Mouse (Mus musculus) kidney, postnatal 0 days (tissue): Measurements from ENCODE around the gene Myo7a. TPM values are rescaled to one million over a fixed set of nuclear protein-coding genes. Genes with fewer than 3 reads are reported as not detected.

Source experiments
- ATAC-seq: fragments of 200-750 bp; cut with Nextera tagmentation; replicated peaks from 2 replicates; pipeline ENCODE4 v1.8.0; 2017; ENCODE audit warnings: low read depth, moderate number of reproducible peaks, moderate TSS enrichment, moderate library complexity; ENCODE audit not compliant: low FRiP score
- DNase-seq: peaks from one replicate; pipeline ENCODE4 v3.0.0-alpha.2; 2016; ENCODE audit warnings: low spot score
- H3K27ac ChIP-seq: fragments of 300-500 bp; sonication (generic); 2 replicates; pipeline ENCODE4 v1.5.1; 2014; ENCODE audit warnings: mild to moderate bottlenecking
- H3K27me3 ChIP-seq: fragments of 300-500 bp; sonication (generic); 2 replicates; pipeline ENCODE4 v1.6.1; 2014; ENCODE audit warnings: low read length, mixed read lengths; ENCODE audit not compliant: insufficient read depth
- H3K36me3 ChIP-seq: fragments of 300-500 bp; sonication (generic); 2 replicates; pipeline ENCODE4 v1.6.1; 2014; ENCODE audit warnings: low read length, mixed read lengths; ENCODE audit not compliant: insufficient read depth
- H3K4me1 ChIP-seq: fragments of 300-500 bp; sonication (generic); replicated peaks from 2 replicates; pipeline ENCODE4 v1.6.1; 2014; ENCODE audit warnings: antibody characterized with exemption, low read length, mixed read lengths; ENCODE audit not compliant: insufficient read depth
- H3K4me2 ChIP-seq: fragments of 300-500 bp; sonication (generic); 2 replicates; pipeline ENCODE4 v1.6.1; 2014; ENCODE audit warnings: mild to moderate bottlenecking, low read length, moderate library complexity, mixed read lengths
- H3K4me3 ChIP-seq: fragments of 300-500 bp; sonication (generic); replicated peaks from 2 replicates; pipeline ENCODE4 v1.5.1; 2014; ENCODE audit warnings: low read depth, low read length
- H3K9ac ChIP-seq: fragments of 300-500 bp; sonication (generic); 2 replicates; pipeline ENCODE4 v1.6.1; 2014; ENCODE audit warnings: low read depth, low read length
- H3K9me3 ChIP-seq: fragments of 300-500 bp; sonication (generic); replicated peaks from 2 replicates; pipeline ENCODE4 v1.6.1; 2016; ENCODE audit warnings: low read length, inconsistent platforms, mixed read lengths
- CTCF ChIP-seq: IDR thresholded peaks from 2 replicates; pipeline ENCODE4 v1.5.1; 2016; ENCODE audit warnings: antibody characterized with exemption, low read depth, mild to moderate bottlenecking, moderate library complexity
- WGBS: fragments of 180-500 bp; shearing (Covaris S2); extraction: QIAGEN DNeasy Blood & Tissue Kit; methylation state at CpG from one replicate; pipeline ENCODE4 v1.1.7; 2014; 5-methylcytosine and 5-hydroxymethylcytosine counted together
- polyA plus RNA-seq: library from polyadenylated mRNA; unstranded; fragments of >200 nt; fragmentation: Nextera tagmentation; extraction: Ambion mirVana; gene quantifications from 2 replicates; pipeline ENCODE4 v1.2.1, GENCODE M21; 2015

Myo7a gene
- polyA plus RNA-seq, 1 experiment from 2014 or later = 7.6 TPM

- H3K27me3 ChIP-seq = no peaks in the 10 kb centered on the region; the same call in 1 of the 2 replicates
- H3K4me3 ChIP-seq = no peak overlapping the region
- no peaks in the 10 kb centered on the region for H3K9me3 ChIP-seq
- H3K27ac ChIP-seq = no peak overlapping the region
- no peaks in the 10 kb centered on the region for H3K36me3 ChIP-seq
- DNase-seq = no peak
- no peak for ATAC-seq
- TF ChIP-seq CTCF = no peak
- H3K9ac ChIP-seq = no peak overlapping the region
- H3K4me2 ChIP-seq = no peak overlapping the region
- H3K4me1 ChIP-seq = peaks cover 12% of the 10 kb centered on the region
- 66% methylated on average over 4 of the region's 4 CpGs for WGBS
Observed at GRCm38 (mm10) chr7:98109771-98110170, 9.6 kb downstream of the Myo7a start.

GRCm38 (mm10) chr7:98108636-98109430 is 10.5 kb downstream of the Myo7a start:
- H3K4me2 ChIP-seq = no peak overlapping the region
- 75% methylated on average over 16 of the region's 16 CpGs for WGBS
- H3K9me3 ChIP-seq = no peaks in the 10 kb centered on the region
- H3K27ac ChIP-seq = peak overlapping the region; percentile 8; the same call in 1 of the 2 replicates
- H3K4me3 ChIP-seq = no peak overlapping the region
- no peaks in the 10 kb centered on the region for H3K36me3 ChIP-seq
- peaks cover 16% of the 10 kb centered on the region for H3K4me1 ChIP-seq
- ATAC-seq (peak; percentile 26; the same call in 1 of the 2 replicates), DNase-seq (peak; percentile 20)
- no peak overlapping the region for H3K9ac ChIP-seq
- no peak for TF ChIP-seq CTCF
- no peaks in the 10 kb centered on the region; the same call in 1 of the 2 replicates for H3K27me3 ChIP-seq

GRCm38 (mm10) chr7:98106272-98106671 is 13.1 kb downstream of the Myo7a start:
- peak overlapping the region; percentile 90 for H3K27ac ChIP-seq
- H3K4me1 ChIP-seq = peaks cover 13% of the 10 kb centered on the region
- H3K36me3 ChIP-seq = no peaks in the 10 kb centered on the region
- H3K4me2 ChIP-seq = no peak overlapping the region
- TF ChIP-seq CTCF = no peak
- no peaks in the 10 kb centered on the region for H3K9me3 ChIP-seq
- no peaks in the 10 kb centered on the region for H3K27me3 ChIP-seq
- no peak for ATAC-seq
- H3K4me3 ChIP-seq = no peak overlapping the region
- 77% methylated on average over 7 of the region's 7 CpGs for WGBS
- DNase-seq = no peak
- no peak overlapping the region for H3K9ac ChIP-seq

GRCm38 (mm10) chr7:98104481-98105435 is 14.6 kb downstream of the Myo7a start:
- H3K4me2 ChIP-seq = no peak overlapping the region; the same call in 1 of the 2 replicates
- ATAC-seq (peak; percentile 87), DNase-seq (peak; percentile 71)

GRCm38 (mm10) chr7:98103942-98104292 is 15.4 kb downstream of the Myo7a start:
- no peak overlapping the region for H3K9ac ChIP-seq

More at GRCm38 (mm10) chr7:98104481-98105435, 14.6 kb downstream of the Myo7a start:
- H3K27me3 ChIP-seq = no peaks in the 10 kb centered on the region
- peak overlapping the region; percentile 90 for H3K27ac ChIP-seq
- no peaks in the 10 kb centered on the region for H3K9me3 ChIP-seq
- WGBS = 24% methylated on average over 16 of the region's 16 CpGs
- no peaks in the 10 kb centered on the region for H3K36me3 ChIP-seq
- peak; percentile 8; the same call in 1 of the 2 replicates for TF ChIP-seq CTCF
- 0 out of 2 replicates have a peak overlapping the region, but pooled peaks have one; percentile 24 for H3K9ac ChIP-seq
- peaks cover 10% of the 10 kb centered on the region for H3K4me1 ChIP-seq
- H3K4me3 ChIP-seq = no peak overlapping the region

More at GRCm38 (mm10) chr7:98103942-98104292, 15.4 kb downstream of the Myo7a start:
- Histone ChIP-seq H3K27ac (peak overlapping the region; percentile 90), H3K4me2 (no peak overlapping the region), H3K4me1 (peaks cover 10% of the 10 kb centered on the region), H3K36me3 (no peaks in the 10 kb centered on the region), H3K27me3 (no peaks in the 10 kb centered on the region), H3K4me3 (no peak overlapping the region), H3K9me3 (no peaks in the 10 kb centered on the region)
- no peak for ATAC-seq
- WGBS = 66% methylated on average over 5 of the region's 5 CpGs
- no peak for TF ChIP-seq CTCF
- DNase-seq = no peak
